ENCODE assay signal across 11 mouse cellular contexts in genomic region chr9:109863085-109863484, GRCm38 (mm10). TPM values are rescaled to one million over a fixed set of nuclear protein-coding genes. Genes with fewer than 3 reads are reported as not detected.
DNase-seq lines count a peak whose midpoint lies in the region; ATAC-seq and TF ChIP-seq lines count a peak whose summit lies in the region.
"Had no signal": no experiment of that assay in that cellular context is flagged by ENCODE, and none has a peak within 500 bp of the region (broad histone marks: within the 10 kb centered on the region; RNA-seq: fewer than 3 reads in every experiment).

No protein-coding gene starts in this region.

- intact Hi-C loops in heart, postnatal 10 days (cut with DNase I) = loop anchor here (2.0 to 5.0 kb wide), 3 partner anchors 178 to 861 kb away; no protein-coding TSS in a partner anchor

- no peak overlapping the region for H3K4me3 ChIP-seq in heart, embryonic 15.5 days
- no peak overlapping the region for H3K4me3 ChIP-seq in stomach, embryonic 15.5 days (replicated peaks)
- H3K4me3 ChIP-seq in stomach, postnatal 0 days (ENCODE audit: low read depth, low read length) = no peak overlapping the region
- no peak overlapping the region for H3K4me3 ChIP-seq in stomach, embryonic 16.5 days (replicated peaks; ENCODE audit: low read length)

- H3K4me1 ChIP-seq in heart, embryonic 15.5 days (replicated peaks) = peaks cover 5% of the 10 kb centered on the region; the same call in 1 of the 2 replicates
- H3K4me1 ChIP-seq in stomach, embryonic 15.5 days = no peaks in the 10 kb centered on the region
- no peaks in the 10 kb centered on the region for H3K4me1 ChIP-seq in stomach, postnatal 0 days (replicated peaks; ENCODE audit: control insufficient read depth, insufficient read depth)
- H3K4me1 ChIP-seq in stomach, embryonic 16.5 days (ENCODE audit: control insufficient read depth, insufficient read depth, low read length) = no peaks in the 10 kb centered on the region

- ATAC-seq in heart, embryonic 15.5 days (replicated peaks; ENCODE audit: insufficient number of reproducible peaks, insufficient read depth, low FRiP score, low read depth) = no peak
- ATAC-seq in stomach, embryonic 15.5 days (ENCODE audit: insufficient read depth, low FRiP score, low read depth) = no peak
- no peak for ATAC-seq in stomach, postnatal 0 days (ENCODE audit: low FRiP score, low TSS enrichment)
- ATAC-seq in granulocyte monocyte progenitor cell, adult 5-6 weeks (replicated peaks; ENCODE audit: poor library complexity, severe bottlenecking) = peak; percentile 10
- ATAC-seq in stomach, embryonic 16.5 days (ENCODE audit: insufficient read depth, low FRiP score) = no peak

- no peak for TF ChIP-seq EP300 in stomach, postnatal 0 days (optimal IDR thresholded peaks at IDR 0.05)

- no peaks in the 10 kb centered on the region for H3K9me3 ChIP-seq in heart, embryonic 15.5 days (replicated peaks)
- H3K9me3 ChIP-seq in stomach, embryonic 15.5 days = no peaks in the 10 kb centered on the region
- H3K9me3 ChIP-seq in stomach, postnatal 0 days (ENCODE audit: control insufficient read depth, low read length) = no peaks in the 10 kb centered on the region
- no peaks in the 10 kb centered on the region for H3K9me3 ChIP-seq in stomach, embryonic 16.5 days (replicated peaks; ENCODE audit: control insufficient read depth, low read length)
- H3K9me3 ChIP-seq: heart, embryonic 10.5 days had no signal

- peak overlapping the region; percentile 52 for H3K4me2 ChIP-seq in heart, embryonic 15.5 days
- H3K4me2 ChIP-seq in stomach, embryonic 15.5 days = peak overlapping the region; percentile 48; the same call in 1 of the 2 replicates
- H3K4me2 ChIP-seq in stomach, postnatal 0 days (replicated peaks; ENCODE audit: low read depth) = no peak overlapping the region
- H3K4me2 ChIP-seq in stomach, embryonic 16.5 days (ENCODE audit: low read depth, low read length) = peak overlapping the region; percentile 25; the same call in 1 of the 2 replicates

- WGBS in heart, embryonic 15.5 days = 14% methylated on average over 3 of the region's 3 CpGs
- WGBS in stomach, embryonic 15.5 days = 45% methylated on average over 3 of the region's 3 CpGs
- 44% methylated on average over 3 of the region's 3 CpGs for WGBS in stomach, postnatal 0 days
- 40% methylated on average over 3 of the region's 3 CpGs for WGBS in stomach, embryonic 16.5 days

- TF ChIP-seq CTCF in stomach, postnatal 0 days (IDR thresholded peaks at IDR 0.05; ENCODE audit: low read depth) = no peak

- H3K27me3 ChIP-seq in heart, embryonic 15.5 days = no peaks in the 10 kb centered on the region
- no peaks in the 10 kb centered on the region for H3K27me3 ChIP-seq in stomach, embryonic 15.5 days (replicated peaks)
- H3K27me3 ChIP-seq in stomach, postnatal 0 days (ENCODE audit: control insufficient read depth, insufficient read depth, low read length) = no peaks in the 10 kb centered on the region
- H3K27me3 ChIP-seq in stomach, embryonic 16.5 days (ENCODE audit: control insufficient read depth, insufficient read depth, low read length) = no peaks in the 10 kb centered on the region

- no peak for DNase-seq in heart, postnatal 10 days
- no peak for DNase-seq in stomach, postnatal 0 days (ENCODE audit: low spot score)
- no peak for DNase-seq in cerebellum, adult 8-10 months
- no peak for DNase-seq in kidney, postnatal 36 days

- no peak overlapping the region for H3K27ac ChIP-seq in heart, embryonic 15.5 days
- no peak overlapping the region for H3K27ac ChIP-seq in stomach, embryonic 15.5 days
- H3K27ac ChIP-seq in stomach, postnatal 0 days (replicated peaks) = no peak overlapping the region
- H3K27ac ChIP-seq in stomach, embryonic 16.5 days (ENCODE audit: low read length) = no peak overlapping the region
- H3K27ac ChIP-seq: heart, embryonic 10.5 days had no signal

- no peak overlapping the region for H3K9ac ChIP-seq in heart, embryonic 15.5 days
- no peak overlapping the region for H3K9ac ChIP-seq in stomach, embryonic 15.5 days
- no peak overlapping the region for H3K9ac ChIP-seq in stomach, postnatal 0 days (ENCODE audit: low read length)
- no peak overlapping the region for H3K9ac ChIP-seq in stomach, embryonic 16.5 days (ENCODE audit: low read length)

- H3K36me3 ChIP-seq in heart, embryonic 15.5 days = no peaks in the 10 kb centered on the region
- no peaks in the 10 kb centered on the region for H3K36me3 ChIP-seq in stomach, embryonic 15.5 days
- no peaks in the 10 kb centered on the region for H3K36me3 ChIP-seq in stomach, postnatal 0 days (ENCODE audit: control insufficient read depth, insufficient read depth, low read length)
- H3K36me3 ChIP-seq in stomach, embryonic 16.5 days (ENCODE audit: control insufficient read depth, insufficient read depth, low read length) = no peaks in the 10 kb centered on the region
- H3K36me3 ChIP-seq: heart, embryonic 10.5 days had no signal

RNA-seq across cellular contexts. Expression of gene Cdc25a, which starts 12.3 kb away (rescaled TPM):
- polyA plus RNA-seq in heart, embryonic 15.5 days (2015; fragmentation: Nextera tagmentation; extraction: Ambion mirVana) = 12.0 and 17.9 TPM in 2 replicates
- total RNA-seq in heart, postnatal 10 days (2021) = 1 to 10 TPM; 7.1 to 9.4 TPM
- polyA plus RNA-seq in stomach, embryonic 15.5 days (2015; fragmentation: Nextera tagmentation; extraction: Ambion mirVana) = 28.8 and 33.2 TPM in 2 replicates
- polyA plus RNA-seq in stomach, postnatal 0 days (2015; fragmentation: Nextera tagmentation; extraction: Ambion mirVana) = 17.8 and 18.4 TPM in 2 replicates
- total RNA-seq in granulocyte monocyte progenitor cell, adult 5-6 weeks (2014; fragmentation: Nextera tagmentation) = 45.1 and 52.5 TPM in 2 replicates
- 50.6 and 54.4 TPM in 2 replicates for total RNA-seq in granulocyte monocyte progenitor cell, adult 5-6 weeks (2017)
- 26.0 and 26.6 TPM in 2 replicates for polyA plus RNA-seq in stomach, embryonic 16.5 days (2015; fragmentation: Nextera tagmentation; extraction: Ambion mirVana)

RNA-seq across cellular contexts. Expression of gene Camp, which starts 13.7 kb away (rescaled TPM):
- 2.0 and 3.7 TPM in 2 replicates for polyA plus RNA-seq in heart, embryonic 15.5 days (2015; fragmentation: Nextera tagmentation; extraction: Ambion mirVana)
- total RNA-seq in heart, postnatal 10 days (2021) = under 1 TPM; 0.36 to 0.60 TPM
- polyA plus RNA-seq in stomach, embryonic 15.5 days (2015; fragmentation: Nextera tagmentation; extraction: Ambion mirVana) = 22.7 and 24.2 TPM in 2 replicates
- polyA plus RNA-seq in stomach, postnatal 0 days (2015; fragmentation: Nextera tagmentation; extraction: Ambion mirVana) = 1.5 and 2.2 TPM in 2 replicates
- 3.0 and 37.6 TPM in 2 replicates for total RNA-seq in granulocyte monocyte progenitor cell, adult 5-6 weeks (2014; fragmentation: Nextera tagmentation)
- total RNA-seq in granulocyte monocyte progenitor cell, adult 5-6 weeks (2017) = 99.8 and 173 TPM in 2 replicates
- 17.3 and 22.6 TPM in 2 replicates for polyA plus RNA-seq in stomach, embryonic 16.5 days (2015; fragmentation: Nextera tagmentation; extraction: Ambion mirVana)
- polyA plus RNA-seq: heart, embryonic 10.5 days; kidney, embryonic 14.5 days had no signal

RNA-seq across cellular contexts. Expression of gene Nme6, which starts 30.5 kb away (rescaled TPM):
- polyA plus RNA-seq in heart, embryonic 15.5 days (2015; fragmentation: Nextera tagmentation; extraction: Ambion mirVana) = 47.5 and 54.3 TPM in 2 replicates
- 10 to 100 TPM; 15.1 to 18.4 TPM for total RNA-seq in heart, postnatal 10 days (2021)
- polyA plus RNA-seq in stomach, embryonic 15.5 days (2015; fragmentation: Nextera tagmentation; extraction: Ambion mirVana) = 66.8 and 67.7 TPM in 2 replicates
- 33.0 and 35.4 TPM in 2 replicates for polyA plus RNA-seq in stomach, postnatal 0 days (2015; fragmentation: Nextera tagmentation; extraction: Ambion mirVana)
- 54.0 and 59.5 TPM in 2 replicates for total RNA-seq in granulocyte monocyte progenitor cell, adult 5-6 weeks (2014; fragmentation: Nextera tagmentation)
- 22.1 and 28.4 TPM in 2 replicates for total RNA-seq in granulocyte monocyte progenitor cell, adult 5-6 weeks (2017)
- 58.5 and 61.0 TPM in 2 replicates for polyA plus RNA-seq in stomach, embryonic 16.5 days (2015; fragmentation: Nextera tagmentation; extraction: Ambion mirVana)

RNA-seq across cellular contexts. Expression of gene Spink8, which starts 51.0 kb away (rescaled TPM):
- polyA plus RNA-seq in heart, embryonic 15.5 days (2015; fragmentation: Nextera tagmentation; extraction: Ambion mirVana) = 1.4 TPM in 1 of 2 replicates, not detected in the other
- total RNA-seq in heart, postnatal 10 days (2021) = not detected
- polyA plus RNA-seq in stomach, embryonic 15.5 days (2015; fragmentation: Nextera tagmentation; extraction: Ambion mirVana) = 0.22 TPM in 1 of 2 replicates, not detected in the other
- not detected in 2 replicates for polyA plus RNA-seq in stomach, postnatal 0 days (2015; fragmentation: Nextera tagmentation; extraction: Ambion mirVana)
- not detected in 2 replicates for total RNA-seq in granulocyte monocyte progenitor cell, adult 5-6 weeks (2014; fragmentation: Nextera tagmentation)
- not detected in 2 replicates for total RNA-seq in granulocyte monocyte progenitor cell, adult 5-6 weeks (2017)
- 0.18 TPM in 1 of 2 replicates, not detected in the other for polyA plus RNA-seq in stomach, embryonic 16.5 days (2015; fragmentation: Nextera tagmentation; extraction: Ambion mirVana)
- polyA plus RNA-seq: heart, embryonic 10.5 days; limb, embryonic 11.5 days had no signal
